Mouse (Mus musculus) left cerebral cortex, postnatal 4 days (tissue): ENCODE data around the gene Map4k2. TPM values are rescaled to one million over a fixed set of nuclear protein-coding genes. Genes with fewer than 3 reads are reported as not detected.
A peak's percentile ranks its signal among the peaks of the same experiment; 100 is the strongest.

Experiments
- DNase-seq: peaks from one replicate; pipeline ENCODE4 v3.0.0-alpha.2; 2022
- intact Hi-C: fragments of 180-260 bp; cut with DNase I; formaldehyde crosslinking; loops from one replicate; pipeline ENCODE4 v1.15.1; 2025
- microRNA-seq: library from miRNA; unstranded; fragments of <30 nt; microRNA quantifications from one replicate; pipeline ENCODE4 v1.2.0, GENCODE M21; 2022
- total RNA-seq, 2 experiments: library from RNA; stranded (reverse); gene quantifications; 2 replicates each; pipeline ENCODE4 v1.2.3; 2021

Map4k2 gene
- total RNA-seq, 2 experiments from 2014 or later, result 91.7 to 102 TPM

- intact Hi-C loops, result no loop called here
- DNase-seq, result peak; percentile 67
These were observed 57.7 kb downstream of the Map4k2 start for GRCm38 (mm10) chr19:6398447-6399284.

- intact Hi-C loops, result no loop called here
These were observed 58.6 kb downstream of the Map4k2 start, which contains the start of gene Rasgrp2 for GRCm38 (mm10) chr19:6399285-6400095. Rasgrp2 (plus strand) TSS chr19:6399340.

GRCm38 (mm10) chr19:6400096-6401086 is 59.5 kb downstream of the Map4k2 start:
- intact Hi-C loops, result no loop called here
- no peak for DNase-seq

More at GRCm38 (mm10) chr19:6399285-6400095, 58.6 kb downstream of the Map4k2 start, which contains the start of gene Rasgrp2:
- DNase-seq, result no peak

- intact Hi-C loops, result no loop called here
- DNase-seq, result peak; percentile 71
These were observed 60.3 kb downstream of the Map4k2 start for GRCm38 (mm10) chr19:6401131-6401815.

GRCm38 (mm10) chr19:6401951-6402350 is 61.0 kb downstream of the Map4k2 start:
- DNase-seq, result no peak
- intact Hi-C loops, result no loop called here

- intact Hi-C loops, result no loop called here
- DNase-seq, result no peak
These were observed 62.9 kb downstream of the Map4k2 start for GRCm38 (mm10) chr19:6403869-6404268.

Small RNAs within 50 kb of the gene (microRNA-seq; reads per million reads assigned to microRNA genes)
- 4.2 reads per million, percentile 9 among the genes with 10 or more reads in this experiment for gene Mir6989

Other genes starting within 250 kb of the Map4k2 start
- not detected for gene AC131692.1, start 246.7 kb upstream of the Map4k2 start, total RNA-seq
- under 1 TPM; 0.14 to 0.32 TPM for gene Naaladl1, start 235.4 kb upstream of the Map4k2 start, total RNA-seq
- 10 to 100 TPM; 25.4 to 25.9 TPM for gene Sac3d1, start 222.5 kb upstream of the Map4k2 start, total RNA-seq
- 10 to 100 TPM; 36.0 to 41.2 TPM for gene Snx15, start 212.8 kb upstream of the Map4k2 start, total RNA-seq
- not detected for gene Batf2, start 200.2 kb upstream of the Map4k2 start, total RNA-seq
- gene Arl2, start 199.6 kb upstream of the Map4k2 start, total RNA-seq, result 10 to 100 TPM; 54.3 to 62.5 TPM
- gene Majin, start 156.7 kb upstream of the Map4k2 start, total RNA-seq, result not detected
- gene Gpha2, start 114.8 kb upstream of the Map4k2 start, total RNA-seq, result not detected
- gene Ppp2r5b, start 105.3 kb upstream of the Map4k2 start, total RNA-seq, result 100 to 1,000 TPM; 189 to 193 TPM
- gene Atg2a, start 99.5 kb upstream of the Map4k2 start, total RNA-seq, result 10 to 100 TPM; 29.3 to 29.7 TPM
- 10 to 100 TPM; 87.1 to 87.7 TPM for gene Ehd1, start 64.4 kb upstream of the Map4k2 start, total RNA-seq
- gene Cdc42bpg, start 34.7 kb upstream of the Map4k2 start, total RNA-seq, result 1 to 10 TPM; 5.0 to 5.7 TPM
- gene Men1, start 6.2 kb upstream of the Map4k2 start, total RNA-seq, result 10 to 100 TPM; 81.1 to 81.4 TPM
- 100 to 1,000 TPM; 231 to 244 TPM for gene Sf1, start 22.6 kb downstream of the Map4k2 start, total RNA-seq
- 1 to 10 TPM; 6.2 to 8.2 TPM for gene Pygm, start 43.3 kb downstream of the Map4k2 start, total RNA-seq
- gene Rasgrp2, start 58.2 kb downstream of the Map4k2 start, total RNA-seq, result 100 to 1,000 TPM; 225 to 228 TPM
- 100 to 1,000 TPM; 695 to 758 TPM for gene Nrxn2, start 77.6 kb downstream of the Map4k2 start, total RNA-seq
- under 1 TPM in 1 of 2 experiments, not detected in 1; 0.30 TPM for gene Slc22a12, start 201.9 kb downstream of the Map4k2 start, total RNA-seq